Mouse (Mus musculus): ENCODE measurements around the gene Adora2b.

- TF ChIP-seq POLR2A (IDR thresholded peaks at IDR 0.05; ENCODE audit: low read depth, low read length), result no peak
- TF ChIP-seq CTCF (IDR thresholded peaks at IDR 0.05; ENCODE audit: extremely low read depth, insufficient read depth, insufficient read length, insufficient replicate concordance), result no peak
These were observed 24.0 kb upstream of the Adora2b start for GRCm38 (mm10) chr11:62224797-62225196.

Data from spleen, adult 2 months (tissue).